Mouse (Mus musculus): ENCODE measurements around the gene Olfm2. TPM values are rescaled to one million over a fixed set of nuclear protein-coding genes. Genes with fewer than 3 reads are reported as not detected.
A peak's percentile ranks its signal among the peaks of the same experiment; 100 is the strongest.

Olfm2 gene
- polyA plus RNA-seq, 1 experiment: 0.53 TPM

DNA sequence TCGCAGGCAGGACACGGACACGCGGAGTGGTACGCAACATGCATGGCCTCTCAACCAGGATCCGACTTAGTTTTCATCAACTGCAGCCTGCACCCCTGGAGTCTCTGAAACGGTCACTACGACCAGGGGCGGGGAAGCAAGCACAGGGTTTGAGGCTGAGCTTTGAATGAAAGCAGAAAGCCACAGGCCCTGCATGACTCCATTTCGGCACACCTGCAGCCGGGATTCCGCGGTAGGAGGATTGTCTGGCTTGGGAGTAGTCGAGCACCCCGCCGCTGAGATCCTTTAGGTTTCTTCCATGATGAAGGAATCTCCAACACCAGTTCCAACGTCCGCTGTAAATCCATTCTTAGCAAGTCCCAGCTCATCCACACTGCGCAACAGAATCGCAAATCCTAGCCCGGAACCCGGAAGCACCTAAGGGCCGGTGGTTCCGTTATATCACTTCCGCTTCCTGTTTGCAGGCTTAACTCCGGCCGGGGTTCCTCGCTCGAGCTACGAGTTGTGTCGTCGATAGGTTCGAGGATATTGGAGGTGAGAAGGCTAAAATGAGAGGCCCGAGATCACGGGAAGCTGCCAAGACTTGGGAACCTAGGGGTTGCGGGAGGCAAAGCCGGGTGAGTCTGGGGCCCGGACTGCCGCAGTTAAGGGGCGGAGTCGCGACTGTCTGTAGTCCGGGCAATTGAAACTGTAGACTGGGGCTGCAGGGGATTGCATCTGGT, 101.6 kb downstream of the Olfm2 start, which contains the start of gene Fbxl12:
Gene Fbxl12, minus strand, starts transcription at position 408 of the 722 bp plus-strand sequence.
- Histone ChIP-seq H3K4me1 (ENCODE audit: control insufficient read depth, insufficient read depth, insufficient read length) (peaks cover 11% of the 10 kb centered on the region), H3K27ac (ENCODE audit: insufficient read depth, low read length) (peak within 1 kb of the TSS; percentile 92), H3K36me3 (ENCODE audit: control insufficient read depth, insufficient read depth, low read length) (peaks cover 3% of the 10 kb centered on the region; the same call in 1 of the 2 replicates), H3K27me3 (ENCODE audit: control insufficient read depth, insufficient read depth, low read length) (no peaks in the 10 kb centered on the region), H3K4me3 (ENCODE audit: extremely low read depth, insufficient read depth, insufficient read length) (peak within 1 kb of the TSS; percentile 82)
- TF ChIP-seq CTCF (IDR thresholded peaks at IDR 0.05; ENCODE audit: extremely low read depth, insufficient read depth, insufficient read length, insufficient replicate concordance) (no peak), POLR2A (IDR thresholded peaks at IDR 0.05; ENCODE audit: low read depth, low read length) (peak; percentile 85)
- DNase-seq (ENCODE audit: low read depth in 1 of 2, low spot score in 2 of 2): peak; percentile 73 to 76
- WGBS: under 1% methylated on average over 43 of the region's 43 CpGs

DNA sequence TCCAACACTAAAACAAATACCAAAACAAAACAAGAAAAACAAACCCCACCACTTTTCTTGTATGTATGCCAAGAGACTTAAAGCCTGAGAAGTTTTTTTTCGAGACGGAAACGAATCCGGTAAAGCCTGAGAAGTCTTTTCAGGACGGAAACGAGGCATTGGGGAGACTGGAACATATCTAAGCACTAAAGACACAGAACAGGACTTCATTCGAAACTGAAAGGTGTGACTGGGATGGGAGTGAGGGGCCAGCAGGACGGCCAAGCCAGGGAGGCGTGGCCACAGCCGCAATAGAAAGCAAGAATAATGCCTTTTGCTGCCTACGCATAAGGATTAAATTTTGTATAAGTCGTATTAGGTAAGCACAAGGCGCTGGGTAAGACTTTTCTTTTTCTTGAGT, 102.4 kb downstream of the Olfm2 start:
- peak overlapping the region; percentile 82 for H3K4me3 ChIP-seq (ENCODE audit: extremely low read depth, insufficient read depth, insufficient read length)
- no peak for DNase-seq (ENCODE audit: low read depth in 1 of 2, low spot score in 2 of 2)

DNA sequence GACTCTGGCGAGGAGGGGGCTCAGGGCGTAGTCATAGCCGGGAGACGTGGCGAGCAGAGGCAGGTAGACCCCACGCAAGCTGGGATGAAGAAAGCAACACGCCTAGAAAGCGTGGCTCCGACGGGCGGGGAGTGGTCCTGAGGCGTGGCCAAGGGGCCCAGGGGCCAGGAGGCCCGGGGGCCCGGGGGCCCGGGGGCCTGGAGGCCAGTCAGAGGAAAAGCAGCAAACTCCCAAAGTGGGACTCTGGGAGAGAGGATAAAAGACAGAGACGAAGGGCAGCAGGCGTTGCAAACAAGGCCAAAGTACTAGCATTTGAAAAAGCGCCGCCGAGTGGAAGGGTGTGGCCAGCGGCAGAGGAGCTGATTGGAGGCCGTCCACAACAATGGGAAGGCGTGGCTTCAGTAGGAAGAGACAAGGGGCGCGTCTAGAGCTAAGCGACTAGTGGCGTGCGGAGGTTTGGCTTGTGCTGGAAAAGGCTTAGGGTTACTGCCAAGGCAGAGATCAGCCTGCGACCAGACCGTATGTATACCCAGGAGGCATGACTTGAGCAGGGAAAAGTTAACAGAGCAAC, 103.2 kb downstream of the Olfm2 start:
- WGBS: 1% methylated on average over 30 of the region's 30 CpGs
- H3K36me3 ChIP-seq (ENCODE audit: control insufficient read depth, insufficient read depth, low read length): peaks cover 12% of the 10 kb centered on the region

More for the DNA sequence above, 102.4 kb downstream of the Olfm2 start:
- H3K4me1 ChIP-seq (ENCODE audit: control insufficient read depth, insufficient read depth, insufficient read length): peaks cover 11% of the 10 kb centered on the region
- H3K36me3 ChIP-seq (ENCODE audit: control insufficient read depth, insufficient read depth, low read length): peaks cover 6% of the 10 kb centered on the region
- WGBS: 3% methylated on average over 13 of the region's 13 CpGs
- peak overlapping the region; percentile 92 for H3K27ac ChIP-seq (ENCODE audit: insufficient read depth, low read length)
- TF ChIP-seq POLR2A (IDR thresholded peaks at IDR 0.05; ENCODE audit: low read depth, low read length): no peak
- TF ChIP-seq CTCF (IDR thresholded peaks at IDR 0.05; ENCODE audit: extremely low read depth, insufficient read depth, insufficient read length, insufficient replicate concordance): no peak
- no peaks in the 10 kb centered on the region for H3K27me3 ChIP-seq (ENCODE audit: control insufficient read depth, insufficient read depth, low read length)

DNA sequence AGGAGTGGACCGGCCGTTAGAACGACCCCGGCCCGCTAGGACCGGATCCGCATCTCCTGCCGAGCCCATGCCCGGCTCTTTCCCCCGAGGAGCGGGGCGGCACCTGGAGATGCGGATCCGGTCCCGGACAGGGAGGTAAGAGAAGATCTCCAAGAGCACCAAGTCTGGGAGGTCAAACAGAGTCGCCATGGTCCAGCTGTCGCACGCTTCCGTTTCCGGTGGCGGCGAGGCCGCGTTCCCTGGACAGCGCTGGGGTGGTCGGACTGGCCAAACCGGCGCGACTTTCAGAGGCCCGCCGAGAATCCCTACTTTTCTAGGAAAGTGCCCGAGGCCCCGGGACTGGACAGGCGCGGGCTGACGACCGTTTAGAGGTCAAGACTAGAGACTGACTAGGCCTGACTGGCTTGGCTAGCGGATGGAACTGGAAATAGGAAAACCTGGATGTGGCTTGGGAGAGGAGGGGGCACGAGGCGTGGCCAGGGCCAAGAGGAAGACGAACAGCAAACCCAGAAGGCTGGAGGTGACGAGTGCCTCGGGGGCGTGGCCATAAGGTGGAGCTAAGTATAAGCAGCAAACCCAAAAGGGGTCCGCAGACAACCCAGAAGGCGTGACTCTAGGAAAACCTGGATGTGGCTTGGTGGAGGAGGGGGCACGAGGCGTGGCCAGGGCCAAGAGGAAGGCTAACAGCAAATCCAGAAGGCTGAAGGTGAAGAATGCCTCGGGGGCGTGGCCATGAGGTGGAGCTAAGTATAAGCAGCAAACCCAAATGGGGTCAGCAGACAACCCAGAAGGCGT, 103.9 kb downstream of the Olfm2 start, which contains the start of gene Ubl5:
Gene Ubl5, plus strand, starts transcription at position 778 of the 795 bp plus-strand sequence.
- Histone ChIP-seq H3K27ac (ENCODE audit: insufficient read depth, low read length) (peak within 1 kb of the TSS; percentile 92), H3K4me1 (ENCODE audit: control insufficient read depth, insufficient read depth, insufficient read length) (peaks cover 11% of the 10 kb centered on the region), H3K4me3 (ENCODE audit: extremely low read depth, insufficient read depth, insufficient read length) (peak within 1 kb of the TSS; percentile 82), H3K36me3 (ENCODE audit: control insufficient read depth, insufficient read depth, low read length) (peaks cover 16% of the 10 kb centered on the region), H3K27me3 (ENCODE audit: control insufficient read depth, insufficient read depth, low read length) (no peaks in the 10 kb centered on the region)
- DNase-seq (ENCODE audit: low read depth in 1 of 2, low spot score in 2 of 2): peak in 1 of 2 experiments; percentile 51
- no peak for TF ChIP-seq POLR2A (IDR thresholded peaks at IDR 0.05; ENCODE audit: low read depth, low read length)
- TF ChIP-seq CTCF (IDR thresholded peaks at IDR 0.05; ENCODE audit: extremely low read depth, insufficient read depth, insufficient read length, insufficient replicate concordance): no peak
- WGBS: 5% methylated on average over 51 of the region's 51 CpGs

More for the DNA sequence above, 103.2 kb downstream of the Olfm2 start:
- Histone ChIP-seq H3K27me3 (ENCODE audit: control insufficient read depth, insufficient read depth, low read length) (no peaks in the 10 kb centered on the region), H3K4me3 (ENCODE audit: extremely low read depth, insufficient read depth, insufficient read length) (peak overlapping the region; percentile 82), H3K27ac (ENCODE audit: insufficient read depth, low read length) (peak overlapping the region; percentile 92), H3K4me1 (ENCODE audit: control insufficient read depth, insufficient read depth, insufficient read length) (peaks cover 11% of the 10 kb centered on the region)
- DNase-seq (ENCODE audit: low read depth in 1 of 2, low spot score in 2 of 2): peak; percentile 81 to 83
- no peak for TF ChIP-seq CTCF (IDR thresholded peaks at IDR 0.05; ENCODE audit: extremely low read depth, insufficient read depth, insufficient read length, insufficient replicate concordance)
- TF ChIP-seq POLR2A (IDR thresholded peaks at IDR 0.05; ENCODE audit: low read depth, low read length): no peak

DNA sequence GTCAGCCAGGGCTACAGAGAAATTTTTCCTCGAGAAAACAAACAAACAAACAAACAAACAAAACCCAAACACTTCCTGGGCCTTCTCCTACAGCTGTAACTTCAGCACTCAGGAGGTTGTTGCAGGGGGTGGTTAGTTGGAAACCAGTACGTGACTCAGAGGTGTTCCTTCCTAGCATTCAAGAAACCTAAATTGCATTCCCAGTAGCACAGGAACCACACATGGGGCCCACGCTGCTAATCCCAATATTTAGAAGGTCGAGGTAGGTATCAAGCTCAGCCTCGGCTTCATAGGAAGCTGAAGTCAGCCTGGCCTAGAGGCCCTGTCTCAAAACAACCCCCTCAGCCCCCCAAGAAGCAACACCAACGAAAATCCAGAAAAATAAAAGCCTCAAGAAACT, 104.6 kb downstream of the Olfm2 start:
- Histone ChIP-seq H3K4me1 (ENCODE audit: control insufficient read depth, insufficient read depth, insufficient read length) (peaks cover 16% of the 10 kb centered on the region), H3K4me3 (ENCODE audit: extremely low read depth, insufficient read depth, insufficient read length) (no peak overlapping the region), H3K27ac (ENCODE audit: insufficient read depth, low read length) (no peak overlapping the region), H3K27me3 (ENCODE audit: control insufficient read depth, insufficient read depth, low read length) (no peaks in the 10 kb centered on the region), H3K36me3 (ENCODE audit: control insufficient read depth, insufficient read depth, low read length) (peaks cover 18% of the 10 kb centered on the region)
- 40% methylated on average over 6 of the region's 6 CpGs for WGBS
- no peak for TF ChIP-seq CTCF (IDR thresholded peaks at IDR 0.05; ENCODE audit: extremely low read depth, insufficient read depth, insufficient read length, insufficient replicate concordance)
- TF ChIP-seq POLR2A (IDR thresholded peaks at IDR 0.05; ENCODE audit: low read depth, low read length): no peak
- DNase-seq (ENCODE audit: low read depth in 1 of 2, low spot score in 2 of 2): no peak

DNA sequence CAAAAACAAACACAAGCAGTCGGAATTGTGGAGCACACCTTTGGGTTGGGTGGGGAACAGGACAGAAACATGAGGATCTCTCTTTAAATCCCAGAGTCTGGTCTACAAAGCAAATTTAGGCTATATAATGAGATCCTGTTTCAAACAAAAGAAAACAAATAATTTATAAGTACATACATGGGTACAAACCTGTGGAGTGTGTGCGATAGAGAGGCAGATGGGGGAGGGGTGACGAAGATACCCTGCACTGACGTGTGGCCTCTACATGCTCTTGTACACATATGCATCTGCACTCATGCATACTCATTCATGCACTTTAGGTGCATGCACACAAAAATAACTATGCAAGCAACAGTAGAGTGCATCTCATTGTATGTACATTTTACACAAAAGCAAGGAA, 106.7 kb downstream of the Olfm2 start:
- Histone ChIP-seq H3K36me3 (ENCODE audit: control insufficient read depth, insufficient read depth, low read length) (peaks cover 17% of the 10 kb centered on the region), H3K27ac (ENCODE audit: insufficient read depth, low read length) (no peak overlapping the region), H3K4me1 (ENCODE audit: control insufficient read depth, insufficient read depth, insufficient read length) (peaks cover 21% of the 10 kb centered on the region), H3K4me3 (ENCODE audit: extremely low read depth, insufficient read depth, insufficient read length) (no peak overlapping the region), H3K27me3 (ENCODE audit: control insufficient read depth, insufficient read depth, low read length) (no peaks in the 10 kb centered on the region)
- no peak for TF ChIP-seq CTCF (IDR thresholded peaks at IDR 0.05; ENCODE audit: extremely low read depth, insufficient read depth, insufficient read length, insufficient replicate concordance)
- no peak for TF ChIP-seq POLR2A (IDR thresholded peaks at IDR 0.05; ENCODE audit: low read depth, low read length)
- WGBS: 71% methylated on average over 4 of the region's 4 CpGs
- DNase-seq (ENCODE audit: low read depth in 1 of 2, low spot score in 2 of 2): no peak

Data from spleen, adult 2 months (tissue).